Mouse (Mus musculus): ENCODE measurements around the gene Bpifb6.
A peak's percentile ranks its signal among the peaks of the same experiment; 100 is the strongest.

The Bpifb6 gene

GRCm38 (mm10) chr2:153900088-153900487 lies at the start of gene Bpifb6:
Gene Bpifb6 (plus strand): TSS chr2:153900388.
- no peak for DNase-seq (ENCODE audit: low spot score in 2 of 2)

- peak; percentile 14 to 71 for DNase-seq (ENCODE audit: low spot score in 2 of 2)
Observed at GRCm38 (mm10) chr2:153851030-153851360, 49.2 kb upstream of the Bpifb6 start.

- DNase-seq (ENCODE audit: low spot score in 2 of 2) = no peak
Observed at GRCm38 (mm10) chr2:153853544-153853943, 46.6 kb upstream of the Bpifb6 start.

- DNase-seq (ENCODE audit: low spot score in 2 of 2) = no peak
Observed at GRCm38 (mm10) chr2:153859581-153859980, 40.6 kb upstream of the Bpifb6 start.

- DNase-seq (ENCODE audit: low spot score in 2 of 2) = no peak
Observed at GRCm38 (mm10) chr2:153860315-153860714, 39.9 kb upstream of the Bpifb6 start.

- DNase-seq (ENCODE audit: low spot score in 2 of 2) = no peak
Observed at GRCm38 (mm10) chr2:153860715-153861114, 39.5 kb upstream of the Bpifb6 start.

- no peak for DNase-seq (ENCODE audit: low spot score in 2 of 2)
Observed at GRCm38 (mm10) chr2:153861960-153862359, 38.2 kb upstream of the Bpifb6 start.

- no peak for DNase-seq (ENCODE audit: low spot score in 2 of 2)
Observed at GRCm38 (mm10) chr2:153870984-153871383, 29.2 kb upstream of the Bpifb6 start, which contains the start of gene Sun5. Gene Sun5 (minus strand): TSS chr2:153871084.

GRCm38 (mm10) chr2:153874745-153875144 lies 25.4 kb upstream of the Bpifb6 start, which contains the start of gene Bpifb2:
Gene Bpifb2 (plus strand): TSS chr2:153875045.
- DNase-seq (ENCODE audit: low spot score in 2 of 2) = no peak

- DNase-seq (ENCODE audit: low spot score in 2 of 2) = no peak
Observed at GRCm38 (mm10) chr2:153899111-153899510, 1.1 kb upstream of the Bpifb6 start.

- DNase-seq (ENCODE audit: low spot score in 2 of 2) = no peak
Observed at GRCm38 (mm10) chr2:153902726-153903125, 2.5 kb downstream of the Bpifb6 start.

- no peak for DNase-seq (ENCODE audit: low spot score in 2 of 2)
Observed at GRCm38 (mm10) chr2:153906626-153907025, 6.4 kb downstream of the Bpifb6 start.

GRCm38 (mm10) chr2:153914151-153914550 lies 14.0 kb downstream of the Bpifb6 start:
- no peak for DNase-seq (ENCODE audit: low spot score in 2 of 2)

GRCm38 (mm10) chr2:153917930-153918329 lies 17.7 kb downstream of the Bpifb6 start, which contains the start of gene Bpifb3:
Gene Bpifb3 (plus strand): TSS chr2:153918230.
- no peak for DNase-seq (ENCODE audit: low spot score in 2 of 2)

- no peak for DNase-seq (ENCODE audit: low spot score in 2 of 2)
Observed at GRCm38 (mm10) chr2:153921246-153921645, 21.1 kb downstream of the Bpifb6 start.

GRCm38 (mm10) chr2:153929871-153930413 lies 29.8 kb downstream of the Bpifb6 start:
- peak; percentile 30 to 68 for DNase-seq (ENCODE audit: low spot score in 2 of 2)

GRCm38 (mm10) chr2:153931125-153931524 lies 30.9 kb downstream of the Bpifb6 start:
- DNase-seq (ENCODE audit: low spot score in 2 of 2) = no peak

- DNase-seq (ENCODE audit: low spot score in 2 of 2) = no peak
Observed at GRCm38 (mm10) chr2:153933311-153933710, 33.1 kb downstream of the Bpifb6 start.

GRCm38 (mm10) chr2:153935348-153935747 lies 35.2 kb downstream of the Bpifb6 start:
- no peak for DNase-seq (ENCODE audit: low spot score in 2 of 2)

GRCm38 (mm10) chr2:153937843-153938242 lies 37.7 kb downstream of the Bpifb6 start, which contains the start of gene Bpifb4:
Gene Bpifb4 (plus strand): TSS chr2:153938212.
- no peak for DNase-seq (ENCODE audit: low spot score in 2 of 2)

GRCm38 (mm10) chr2:153943537-153943936 lies 43.3 kb downstream of the Bpifb6 start:
- DNase-seq (ENCODE audit: low spot score in 2 of 2) = peak; percentile 22 to 64

GRCm38 (mm10) chr2:153944567-153944966 lies 44.4 kb downstream of the Bpifb6 start:
- DNase-seq (ENCODE audit: low spot score in 2 of 2) = no peak

GRCm38 (mm10) chr2:153952897-153953296 lies 52.7 kb downstream of the Bpifb6 start:
- DNase-seq (ENCODE audit: low spot score in 2 of 2) = peak; percentile 18 to 72

GRCm38 (mm10) chr2:153953836-153954235 lies 53.6 kb downstream of the Bpifb6 start:
- peak in 1 of 2 experiments; percentile 69 for DNase-seq (ENCODE audit: low spot score in 2 of 2)

All from spleen, postnatal 10 days (tissue).